Mouse (Mus musculus): ENCODE data around the gene Alkal2.

- TF ChIP-seq GATA1 (IDR thresholded peaks at IDR 0.05; ENCODE audit: low read length) (no peak), TAL1 (IDR thresholded peaks at IDR 0.05; ENCODE audit: low read length) (no peak)
Measured at GRCm38 (mm10) chr12:30897039-30897438, 12.9 kb downstream of the Alkal2 start.

Measured in erythroblast, embryonic 14.5 days (primary cell).